Mouse (Mus musculus) kidney, postnatal 0 days (tissue): Measurements from ENCODE around the gene Smyd5. TPM values are rescaled to one million over a fixed set of nuclear protein-coding genes. Genes with fewer than 3 reads are reported as not detected.

Experiments
- ATAC-seq: fragments of 200-750 bp; cut with Nextera tagmentation; replicated peaks from 2 replicates; pipeline ENCODE4 v1.8.0; 2017; ENCODE audit warnings: low read depth, moderate number of reproducible peaks, moderate TSS enrichment, moderate library complexity; ENCODE audit not compliant: low FRiP score
- DNase-seq: peaks from one replicate; pipeline ENCODE4 v3.0.0-alpha.2; 2016; ENCODE audit warnings: low spot score
- H3K27ac ChIP-seq: fragments of 300-500 bp; sonication (generic); 2 replicates; pipeline ENCODE4 v1.5.1; 2014; ENCODE audit warnings: mild to moderate bottlenecking
- H3K27me3 ChIP-seq: fragments of 300-500 bp; sonication (generic); 2 replicates; pipeline ENCODE4 v1.6.1; 2014; ENCODE audit warnings: low read length, mixed read lengths; ENCODE audit not compliant: insufficient read depth
- H3K36me3 ChIP-seq: fragments of 300-500 bp; sonication (generic); 2 replicates; pipeline ENCODE4 v1.6.1; 2014; ENCODE audit warnings: low read length, mixed read lengths; ENCODE audit not compliant: insufficient read depth
- H3K4me1 ChIP-seq: fragments of 300-500 bp; sonication (generic); replicated peaks from 2 replicates; pipeline ENCODE4 v1.6.1; 2014; ENCODE audit warnings: antibody characterized with exemption, low read length, mixed read lengths; ENCODE audit not compliant: insufficient read depth
- H3K4me2 ChIP-seq: fragments of 300-500 bp; sonication (generic); 2 replicates; pipeline ENCODE4 v1.6.1; 2014; ENCODE audit warnings: mild to moderate bottlenecking, low read length, moderate library complexity, mixed read lengths
- H3K4me3 ChIP-seq: fragments of 300-500 bp; sonication (generic); replicated peaks from 2 replicates; pipeline ENCODE4 v1.5.1; 2014; ENCODE audit warnings: low read depth, low read length
- H3K9ac ChIP-seq: fragments of 300-500 bp; sonication (generic); 2 replicates; pipeline ENCODE4 v1.6.1; 2014; ENCODE audit warnings: low read depth, low read length
- H3K9me3 ChIP-seq: fragments of 300-500 bp; sonication (generic); replicated peaks from 2 replicates; pipeline ENCODE4 v1.6.1; 2016; ENCODE audit warnings: low read length, inconsistent platforms, mixed read lengths
- CTCF ChIP-seq: IDR thresholded peaks from 2 replicates; pipeline ENCODE4 v1.5.1; 2016; ENCODE audit warnings: antibody characterized with exemption, low read depth, mild to moderate bottlenecking, moderate library complexity
- WGBS: fragments of 180-500 bp; shearing (Covaris S2); extraction: QIAGEN DNeasy Blood & Tissue Kit; methylation state at CpG from one replicate; pipeline ENCODE4 v1.1.7; 2014; 5-methylcytosine and 5-hydroxymethylcytosine counted together
- polyA plus RNA-seq: library from polyadenylated mRNA; unstranded; fragments of >200 nt; fragmentation: Nextera tagmentation; extraction: Ambion mirVana; gene quantifications from 2 replicates; pipeline ENCODE4 v1.2.1, GENCODE M21; 2015

Smyd5 gene
- polyA plus RNA-seq, 1 experiment from 2014 or later: 34.6 TPM

DNA sequence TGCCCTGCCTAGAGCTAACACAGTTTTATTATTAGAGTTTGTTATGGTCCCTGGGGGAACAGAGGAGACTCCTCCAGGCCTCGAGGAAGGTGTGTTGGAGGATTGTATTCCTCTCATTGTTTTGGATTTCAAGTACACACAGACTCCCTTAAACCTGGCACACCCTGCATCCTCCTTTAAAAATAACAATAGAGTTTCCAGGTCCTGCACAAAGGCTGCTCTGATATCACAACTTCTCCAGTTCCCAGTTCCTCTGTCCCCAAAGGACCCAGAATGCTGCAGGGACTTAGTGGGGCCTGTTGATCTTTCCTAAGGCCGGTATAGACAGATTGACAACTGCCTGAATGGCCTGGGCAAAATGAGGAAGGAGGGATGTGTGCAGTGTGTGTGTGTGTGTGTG lies 29.2 kb upstream of the Smyd5 start:
- H3K4me1 ChIP-seq: no peaks in the 10 kb centered on the region
- no peak overlapping the region for H3K27ac ChIP-seq
- H3K4me3 ChIP-seq: no peak overlapping the region
- ATAC-seq (no peak), DNase-seq (no peak)
- no peaks in the 10 kb centered on the region for H3K36me3 ChIP-seq
- H3K4me2 ChIP-seq: no peak overlapping the region
- TF ChIP-seq CTCF: no peak
- WGBS: 17% methylated on average over 2 of the region's 2 CpGs
- H3K9ac ChIP-seq: no peak overlapping the region
- H3K9me3 ChIP-seq: no peaks in the 10 kb centered on the region
- 0 out of 2 replicates have a peak, but pooled peaks cover 3% of the 10 kb centered on the region for H3K27me3 ChIP-seq

DNA sequence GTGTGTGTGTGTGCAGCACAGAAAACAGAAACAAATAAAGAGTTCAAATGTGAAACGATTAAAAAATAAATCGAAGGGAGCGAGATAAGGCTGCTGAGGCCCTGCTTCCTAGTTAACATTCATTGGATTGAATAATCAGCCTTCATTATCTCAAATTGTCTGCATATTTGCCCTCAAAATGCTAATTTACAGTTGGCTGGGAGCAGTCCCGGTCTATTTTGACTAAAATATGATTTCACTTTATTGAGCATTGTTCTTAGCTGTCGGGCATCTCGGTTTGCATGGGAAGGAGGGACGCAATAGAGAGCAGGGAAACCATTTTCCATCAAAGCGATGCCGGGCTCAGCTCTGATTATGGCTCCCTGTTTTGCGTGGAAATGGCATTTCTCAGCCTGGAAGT lies 28.8 kb upstream of the Smyd5 start:
- Histone ChIP-seq H3K4me3 (no peak overlapping the region), H3K4me1 (no peaks in the 10 kb centered on the region), H3K4me2 (no peak overlapping the region), H3K9me3 (no peaks in the 10 kb centered on the region), H3K36me3 (no peaks in the 10 kb centered on the region), H3K27ac (no peak overlapping the region), H3K9ac (no peak overlapping the region), H3K27me3 (0 out of 2 replicates have a peak, but pooled peaks cover 7% of the 10 kb centered on the region)
- DNase-seq (no peak), ATAC-seq (no peak)
- 68% methylated on average over 10 of the region's 10 CpGs for WGBS
- no peak for TF ChIP-seq CTCF

DNA sequence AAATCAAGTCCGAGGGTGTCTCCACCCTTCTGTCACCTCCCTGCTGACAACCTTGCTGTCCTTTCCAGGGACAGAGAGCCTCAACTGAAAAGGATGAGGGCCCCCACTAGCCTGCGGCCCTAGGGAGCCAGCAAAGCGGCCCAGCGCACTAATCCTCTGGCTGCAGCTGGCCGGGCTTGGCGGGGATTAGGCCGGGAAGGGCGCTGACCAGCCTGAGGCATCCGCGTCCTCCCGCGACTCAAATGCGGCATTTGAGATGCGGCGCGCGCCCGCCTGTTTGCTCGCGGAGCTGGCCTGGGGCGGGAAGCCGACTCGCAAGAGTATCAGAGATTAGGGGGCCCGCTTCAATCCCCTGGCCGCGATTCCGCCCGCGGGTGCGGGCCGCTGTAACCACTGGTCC lies 22.8 kb upstream of the Smyd5 start:
- Histone ChIP-seq H3K27me3 (peaks cover 26% of the 10 kb centered on the region), H3K4me2 (peak overlapping the region; percentile 45), H3K4me3 (peak overlapping the region; percentile 5), H3K27ac (no peak overlapping the region), H3K4me1 (peaks cover 3% of the 10 kb centered on the region; the same call in 1 of the 2 replicates), H3K9me3 (no peaks in the 10 kb centered on the region), H3K9ac (peak overlapping the region; percentile 46; the same call in 1 of the 2 replicates), H3K36me3 (no peaks in the 10 kb centered on the region)
- 4% methylated on average over 31 of the region's 31 CpGs for WGBS
- DNase-seq (no peak), ATAC-seq (no peak)
- TF ChIP-seq CTCF: no peak

DNA sequence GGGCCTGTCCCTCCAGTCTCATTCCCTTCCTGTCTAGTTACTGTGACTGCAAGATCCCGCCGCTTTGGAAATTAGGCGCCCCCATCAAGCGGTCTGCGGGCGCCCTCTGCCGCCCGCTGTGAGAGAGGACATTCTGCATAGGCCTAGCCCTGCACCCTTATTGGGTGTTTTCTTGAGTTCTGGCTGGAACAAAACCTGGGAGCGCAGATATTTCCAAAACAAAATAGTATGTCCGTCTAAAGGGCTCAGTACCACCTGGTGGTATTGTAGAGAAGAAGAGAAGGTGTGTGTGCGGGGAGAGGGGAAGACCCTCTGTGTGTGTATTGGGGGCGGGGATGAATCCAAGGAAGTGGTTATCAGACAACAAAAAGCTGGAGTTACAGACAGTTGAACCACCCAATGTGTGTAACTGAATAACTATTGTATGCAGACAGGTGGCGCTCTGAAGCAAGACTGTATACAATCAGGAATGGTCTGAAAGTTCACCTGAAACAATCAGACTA lies 21.0 kb upstream of the Smyd5 start:
- DNase-seq (peak; percentile 93), ATAC-seq (peak; percentile 82)
- Histone ChIP-seq H3K4me2 (peak overlapping the region; percentile 36; the same call in 1 of the 2 replicates), H3K9me3 (no peaks in the 10 kb centered on the region), H3K4me1 (peaks cover 3% of the 10 kb centered on the region; the same call in 1 of the 2 replicates), H3K9ac (no peak overlapping the region), H3K4me3 (no peak overlapping the region), H3K27ac (no peak overlapping the region), H3K27me3 (peaks cover 26% of the 10 kb centered on the region), H3K36me3 (no peaks in the 10 kb centered on the region)
- WGBS: 13% methylated on average over 13 of the region's 13 CpGs
- TF ChIP-seq CTCF: peak; percentile 86

DNA sequence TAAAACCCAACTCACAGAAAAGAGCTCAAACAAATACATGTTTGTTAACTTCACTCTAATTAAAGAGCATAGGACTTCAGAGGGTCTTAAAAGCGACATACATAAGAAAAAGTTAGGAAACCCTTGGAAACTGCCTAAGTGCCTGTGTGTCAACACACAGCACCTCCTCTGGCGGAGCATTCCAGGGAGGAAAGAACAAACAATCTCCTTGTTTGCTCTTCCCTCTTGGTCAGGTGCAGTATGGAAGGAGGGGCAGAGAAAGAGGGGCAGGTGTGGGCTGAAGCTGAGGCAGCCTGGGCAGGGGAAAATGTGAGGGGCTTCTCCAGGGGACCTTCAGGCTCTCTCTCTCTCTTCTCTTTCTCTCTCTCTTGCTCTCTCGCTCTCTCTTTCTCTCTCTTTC lies 16.0 kb upstream of the Smyd5 start:
- no peak for ATAC-seq
- WGBS: 49% methylated on average over 3 of the region's 3 CpGs
- no peak overlapping the region for H3K27ac ChIP-seq

DNA sequence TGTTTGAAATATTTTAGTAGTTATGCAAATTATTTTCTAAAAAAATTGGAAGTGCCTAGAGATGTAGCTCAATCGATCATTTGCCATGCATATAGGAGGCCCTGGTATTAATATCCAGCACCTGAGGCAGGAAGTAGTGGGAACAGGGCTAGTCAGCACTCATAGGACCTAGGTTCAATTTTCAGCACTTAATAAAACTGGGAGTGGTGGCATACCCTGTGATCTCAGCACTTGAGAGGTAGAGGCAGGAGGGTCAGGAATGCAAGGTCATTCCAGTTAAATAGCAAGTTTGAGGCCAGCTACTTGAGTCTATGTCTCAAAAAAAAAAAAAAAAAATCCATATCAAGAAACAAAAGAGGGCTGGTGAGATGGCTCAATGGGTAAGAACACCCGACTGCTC lies 12.6 kb upstream of the Smyd5 start:
- no peak overlapping the region for H3K4me3 ChIP-seq
- H3K9ac ChIP-seq: no peak overlapping the region
- H3K27ac ChIP-seq: no peak overlapping the region

More for the DNA sequence above, 16.0 kb upstream of the Smyd5 start:
- no peaks in the 10 kb centered on the region for H3K36me3 ChIP-seq
- H3K4me1 ChIP-seq: no peaks in the 10 kb centered on the region
- H3K4me3 ChIP-seq: no peak overlapping the region
- H3K9ac ChIP-seq: no peak overlapping the region
- DNase-seq: no peak
- no peaks in the 10 kb centered on the region for H3K9me3 ChIP-seq
- H3K27me3 ChIP-seq: no peaks in the 10 kb centered on the region
- TF ChIP-seq CTCF: no peak
- no peak overlapping the region for H3K4me2 ChIP-seq

More for the DNA sequence above, 12.6 kb upstream of the Smyd5 start:
- no peak for DNase-seq
- no peak for TF ChIP-seq CTCF
- ATAC-seq: no peak
- Histone ChIP-seq H3K9me3 (no peaks in the 10 kb centered on the region), H3K27me3 (no peaks in the 10 kb centered on the region), H3K4me1 (no peaks in the 10 kb centered on the region), H3K4me2 (no peak overlapping the region), H3K36me3 (no peaks in the 10 kb centered on the region)
- WGBS: 81% methylated on average over 2 of the region's 2 CpGs
